Mouse (Mus musculus): ENCODE measurements at regions not wholly inside any gene's neighbourhood (a gene's known extent, or its start where the extent isn't known, plus 50 kb on each side); places are given as distances from the start of the nearest gene placed in this dataset.

GRCm38 (mm10) chr4:124276741-124277455, 333.7 kb downstream of the 3100002H09Rik start:
- Histone ChIP-seq H3K4me2 (peak overlapping the region; percentile 70), H3K36me3 (no peaks in the 10 kb centered on the region), H3K4me1 (replicated peaks) (peaks cover 14% of the 10 kb centered on the region), H3K9ac (replicated peaks) (peak overlapping the region; percentile 67), H3K4me3 (replicated peaks) (peak overlapping the region; percentile 47), H3K27me3 (peaks cover 32% of the 10 kb centered on the region), H3K9me3 (no peaks in the 10 kb centered on the region), H3K27ac (peak overlapping the region; percentile 30; the same call in 1 of the 2 replicates)
- WGBS, result 8% methylated on average over 21 of the region's 21 CpGs
- no peak for ATAC-seq (ENCODE audit: insufficient number of reproducible peaks, insufficient read depth, low FRiP score, low TSS enrichment, low read depth)

GRCm38 (mm10) chr4:124272002-124272401, 338.6 kb downstream of the 3100002H09Rik start:
- Histone ChIP-seq H3K4me1 (replicated peaks) (peaks cover 6% of the 10 kb centered on the region), H3K27ac (no peak overlapping the region), H3K9me3 (no peaks in the 10 kb centered on the region), H3K36me3 (no peaks in the 10 kb centered on the region), H3K9ac (replicated peaks) (no peak overlapping the region), H3K4me2 (no peak overlapping the region), H3K4me3 (replicated peaks) (no peak overlapping the region), H3K27me3 (peaks cover 14% of the 10 kb centered on the region)
- no peak for ATAC-seq (ENCODE audit: insufficient number of reproducible peaks, insufficient read depth, low FRiP score, low TSS enrichment, low read depth)
- WGBS, result 85% methylated on average over 2 of the region's 2 CpGs

GRCm38 (mm10) chr4:124268404-124268803, 342.2 kb downstream of the 3100002H09Rik start:
- Histone ChIP-seq H3K4me1 (replicated peaks) (no peaks in the 10 kb centered on the region; the same call in 1 of the 2 replicates), H3K27ac (no peak overlapping the region), H3K27me3 (peaks cover 3% of the 10 kb centered on the region; the same call in 1 of the 2 replicates), H3K9me3 (no peaks in the 10 kb centered on the region), H3K9ac (replicated peaks) (no peak overlapping the region), H3K36me3 (no peaks in the 10 kb centered on the region), H3K4me2 (no peak overlapping the region), H3K4me3 (replicated peaks) (no peak overlapping the region)
- ATAC-seq (ENCODE audit: insufficient number of reproducible peaks, insufficient read depth, low FRiP score, low TSS enrichment, low read depth), result no peak
- WGBS, result 80% methylated on average over 4 of the region's 4 CpGs

- no peak overlapping the region for H3K27ac ChIP-seq
- H3K9me3 ChIP-seq, result no peaks in the 10 kb centered on the region
- H3K27me3 ChIP-seq, result peaks cover 3% of the 10 kb centered on the region; the same call in 1 of the 2 replicates
- WGBS, result 62% methylated on average over 4 of the region's 4 CpGs
- no peaks in the 10 kb centered on the region; the same call in 1 of the 2 replicates for H3K4me1 ChIP-seq (replicated peaks)
- H3K4me3 ChIP-seq (replicated peaks), result no peak overlapping the region
- no peak for ATAC-seq (ENCODE audit: insufficient number of reproducible peaks, insufficient read depth, low FRiP score, low TSS enrichment, low read depth)
- H3K4me2 ChIP-seq, result no peak overlapping the region
- H3K36me3 ChIP-seq, result no peaks in the 10 kb centered on the region
- H3K9ac ChIP-seq (replicated peaks), result no peak overlapping the region
Measured at GRCm38 (mm10) chr4:124266573-124266972, 344.0 kb downstream of the 3100002H09Rik start.

GRCm38 (mm10) chr4:124265527-124265926, 345.1 kb downstream of the 3100002H09Rik start:
- no peak overlapping the region for H3K27ac ChIP-seq
- H3K9ac ChIP-seq (replicated peaks), result no peak overlapping the region
- no peaks in the 10 kb centered on the region for H3K36me3 ChIP-seq
- H3K4me1 ChIP-seq (replicated peaks), result no peaks in the 10 kb centered on the region; the same call in 1 of the 2 replicates
- H3K4me3 ChIP-seq (replicated peaks), result no peak overlapping the region
- H3K27me3 ChIP-seq, result peaks cover 3% of the 10 kb centered on the region; the same call in 1 of the 2 replicates
- 83% methylated on average over 15 of the region's 15 CpGs for WGBS
- H3K9me3 ChIP-seq, result no peaks in the 10 kb centered on the region
- no peak for ATAC-seq (ENCODE audit: insufficient number of reproducible peaks, insufficient read depth, low FRiP score, low TSS enrichment, low read depth)
- no peak overlapping the region for H3K4me2 ChIP-seq

GRCm38 (mm10) chr4:124257006-124257405, 339.2 kb upstream of the 4930535I16Rik start:
- H3K9me3 ChIP-seq, result no peaks in the 10 kb centered on the region
- H3K9ac ChIP-seq (replicated peaks), result no peak overlapping the region
- H3K36me3 ChIP-seq, result no peaks in the 10 kb centered on the region
- no peak overlapping the region for H3K4me3 ChIP-seq (replicated peaks)
- H3K4me2 ChIP-seq, result no peak overlapping the region
- H3K27me3 ChIP-seq, result peaks cover 31% of the 10 kb centered on the region
- 21% methylated on average over 9 of the region's 9 CpGs for WGBS
- no peak for ATAC-seq (ENCODE audit: insufficient number of reproducible peaks, insufficient read depth, low FRiP score, low TSS enrichment, low read depth)
- H3K27ac ChIP-seq, result no peak overlapping the region
- peaks cover 13% of the 10 kb centered on the region for H3K4me1 ChIP-seq (replicated peaks)

- peaks cover 31% of the 10 kb centered on the region for H3K27me3 ChIP-seq
- no peak overlapping the region for H3K9ac ChIP-seq (replicated peaks)
- ATAC-seq (ENCODE audit: insufficient number of reproducible peaks, insufficient read depth, low FRiP score, low TSS enrichment, low read depth), result no peak
Measured at GRCm38 (mm10) chr4:124256515-124256914, 338.7 kb upstream of the 4930535I16Rik start.

GRCm38 (mm10) chr4:124255183-124255543, 337.3 kb upstream of the 4930535I16Rik start:
- 52% methylated on average over 7 of the region's 7 CpGs for WGBS
- Histone ChIP-seq H3K4me3 (replicated peaks) (no peak overlapping the region), H3K36me3 (no peaks in the 10 kb centered on the region), H3K9ac (replicated peaks) (no peak overlapping the region), H3K4me1 (replicated peaks) (peaks cover 13% of the 10 kb centered on the region), H3K4me2 (no peak overlapping the region), H3K9me3 (no peaks in the 10 kb centered on the region), H3K27ac (no peak overlapping the region), H3K27me3 (peaks cover 31% of the 10 kb centered on the region)
- no peak for ATAC-seq (ENCODE audit: insufficient number of reproducible peaks, insufficient read depth, low FRiP score, low TSS enrichment, low read depth)

More at GRCm38 (mm10) chr4:124256515-124256914, 338.7 kb upstream of the 4930535I16Rik start:
- H3K4me2 ChIP-seq, result no peak overlapping the region
- no peaks in the 10 kb centered on the region for H3K9me3 ChIP-seq
- H3K27ac ChIP-seq, result no peak overlapping the region
- H3K36me3 ChIP-seq, result no peaks in the 10 kb centered on the region
- H3K4me1 ChIP-seq (replicated peaks), result peaks cover 13% of the 10 kb centered on the region
- WGBS, result 78% methylated on average over 7 of the region's 7 CpGs
- no peak overlapping the region for H3K4me3 ChIP-seq (replicated peaks)

- ATAC-seq (ENCODE audit: insufficient number of reproducible peaks, insufficient read depth, low FRiP score, low TSS enrichment, low read depth), result no peak
- Histone ChIP-seq H3K4me3 (replicated peaks) (no peak overlapping the region), H3K36me3 (no peaks in the 10 kb centered on the region), H3K4me1 (replicated peaks) (peaks cover 13% of the 10 kb centered on the region), H3K9ac (replicated peaks) (no peak overlapping the region), H3K9me3 (no peaks in the 10 kb centered on the region), H3K4me2 (no peak overlapping the region), H3K27me3 (peaks cover 31% of the 10 kb centered on the region), H3K27ac (no peak overlapping the region)
- WGBS, result 39% methylated on average over 22 of the region's 22 CpGs
Measured at GRCm38 (mm10) chr4:124254446-124255182, 336.8 kb upstream of the 4930535I16Rik start.

GRCm38 (mm10) chr4:124241600-124241999, 323.8 kb upstream of the 4930535I16Rik start:
- WGBS, result 43% methylated on average over 13 of the region's 13 CpGs
- Histone ChIP-seq H3K27me3 (peaks cover 13% of the 10 kb centered on the region; the same call in 1 of the 2 replicates), H3K4me3 (replicated peaks) (no peak overlapping the region), H3K9ac (replicated peaks) (no peak overlapping the region), H3K4me1 (replicated peaks) (peaks cover 17% of the 10 kb centered on the region), H3K9me3 (no peaks in the 10 kb centered on the region), H3K27ac (no peak overlapping the region), H3K36me3 (no peaks in the 10 kb centered on the region), H3K4me2 (no peak overlapping the region)
- ATAC-seq (ENCODE audit: insufficient number of reproducible peaks, insufficient read depth, low FRiP score, low TSS enrichment, low read depth), result no peak

- no peaks in the 10 kb centered on the region for H3K36me3 ChIP-seq
- H3K27ac ChIP-seq, result no peak overlapping the region
- no peaks in the 10 kb centered on the region for H3K4me1 ChIP-seq (replicated peaks)
- no peak overlapping the region for H3K4me2 ChIP-seq
- no peak overlapping the region for H3K4me3 ChIP-seq (replicated peaks)
- H3K9ac ChIP-seq (replicated peaks), result no peak overlapping the region
- H3K9me3 ChIP-seq, result no peaks in the 10 kb centered on the region
- no peak for ATAC-seq (ENCODE audit: insufficient number of reproducible peaks, insufficient read depth, low FRiP score, low TSS enrichment, low read depth)
- peaks cover 8% of the 10 kb centered on the region; the same call in 1 of the 2 replicates for H3K27me3 ChIP-seq
- WGBS, result 60% methylated on average over 16 of the region's 16 CpGs
Measured at GRCm38 (mm10) chr4:124236476-124236875, 318.7 kb upstream of the 4930535I16Rik start.

All from limb, embryonic 12.5 days (tissue).